Mouse (Mus musculus) midbrain, embryonic 10.5 days (tissue): ENCODE data around the gene 1700123O20Rik. TPM values are rescaled to one million over a fixed set of nuclear protein-coding genes. Genes with fewer than 3 reads are reported as not detected.

Source experiments
- DNase-seq: peaks from one replicate; pipeline ENCODE4 v3.0.0-alpha.2; 2017; ENCODE audit warnings: low spot score
- H3K27ac ChIP-seq: fragments of 300-500 bp; sonication (generic); replicated peaks from 2 replicates; pipeline ENCODE4 v1.5.1; 2016; ENCODE audit warnings: mild to moderate bottlenecking
- H3K27me3 ChIP-seq: fragments of 300-500 bp; sonication (generic); 2 replicates; pipeline ENCODE4 v1.6.1; 2016; ENCODE audit warnings: low read depth, mild to moderate bottlenecking; ENCODE audit not compliant: poor library complexity, severe bottlenecking
- H3K36me3 ChIP-seq: fragments of 300-500 bp; sonication (generic); 2 replicates; pipeline ENCODE4 v1.6.1; 2016; ENCODE audit warnings: mild to moderate bottlenecking, moderate library complexity
- H3K4me1 ChIP-seq: fragments of 300-500 bp; sonication (generic); 2 replicates; pipeline ENCODE4 v1.6.1; 2016
- H3K4me3 ChIP-seq: fragments of 300-500 bp; sonication (generic); 2 replicates; pipeline ENCODE4 v1.5.1; 2016; ENCODE audit warnings: mild to moderate bottlenecking, moderate library complexity
- H3K9me3 ChIP-seq: fragments of 300-500 bp; sonication (generic); replicated peaks from 2 replicates; pipeline ENCODE4 v1.6.1; 2016; ENCODE audit warnings: mild to moderate bottlenecking
- WGBS: fragments of 180-500 bp; shearing (Covaris S2); methylation state at CpG from one replicate; pipeline ENCODE4 v1.1.7; 2016; 5-methylcytosine and 5-hydroxymethylcytosine counted together
- polyA plus RNA-seq: library from polyadenylated mRNA; unstranded; fragments of >200 nt; fragmentation: Nextera tagmentation; extraction: Ambion mirVana; gene quantifications from 2 replicates; pipeline ENCODE4 v1.2.1, GENCODE M21; 2016

The 1700123O20Rik gene
- 106 and 111 TPM in 2 replicates for polyA plus RNA-seq

- H3K36me3 ChIP-seq = peaks cover 59% of the 10 kb centered on the region
- peaks cover 27% of the 10 kb centered on the region for H3K4me1 ChIP-seq
- DNase-seq = peak; percentile 86
- no peaks in the 10 kb centered on the region for H3K9me3 ChIP-seq
- H3K4me3 ChIP-seq = peak within 1 kb of the TSS; percentile 90
- 0% methylated on average over 41 of the region's 41 CpGs for WGBS
- peak within 1 kb of the TSS; percentile 97 for H3K27ac ChIP-seq
- no peaks in the 10 kb centered on the region for H3K27me3 ChIP-seq
Measured at GRCm38 (mm10) chr14:54686063-54686521, at the start of gene 1700123O20Rik. Gene 1700123O20Rik (plus strand): TSS chr14:54686216.

DNA sequence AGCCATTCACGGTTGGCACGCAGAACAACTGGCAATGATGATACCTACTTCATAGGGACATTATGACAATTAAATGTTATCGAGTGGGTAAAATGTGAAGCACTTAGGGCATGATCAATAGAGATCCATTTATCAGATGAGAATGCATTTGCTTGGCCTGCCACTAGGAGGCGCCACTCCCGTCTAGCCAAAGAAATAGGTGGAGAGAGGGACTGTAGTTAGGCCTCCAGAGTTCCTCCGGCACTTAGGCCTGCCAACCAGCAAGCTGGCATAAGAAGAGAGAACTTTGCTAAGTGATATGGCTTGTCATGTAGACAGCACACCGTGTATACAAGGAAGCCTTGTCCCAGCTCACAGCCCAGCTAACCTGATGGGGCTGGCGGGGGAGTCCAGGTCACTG, 49.1 kb upstream of the 1700123O20Rik start:
- peaks cover 75% of the 10 kb centered on the region for H3K36me3 ChIP-seq
- WGBS = 47% methylated on average over 8 of the region's 8 CpGs

DNA sequence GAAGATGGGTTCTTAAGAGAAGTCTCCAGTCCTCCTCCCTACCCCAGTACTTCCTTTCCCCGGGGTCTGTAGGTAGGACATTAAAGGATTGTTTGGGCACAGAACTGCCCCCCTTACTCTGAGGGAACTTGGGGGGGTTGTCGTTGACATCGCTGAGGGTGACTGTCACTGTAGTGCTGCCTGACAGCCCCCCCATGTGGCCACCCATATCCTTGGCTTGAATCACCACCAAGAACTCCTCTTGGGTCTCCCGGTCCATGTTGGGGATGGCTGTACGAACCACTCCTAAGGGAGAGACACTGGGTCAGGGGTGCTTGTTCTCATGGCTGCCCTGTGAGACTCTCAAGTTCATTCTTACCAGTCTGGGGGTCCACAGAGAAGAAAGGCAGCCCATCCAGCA, 47.8 kb upstream of the 1700123O20Rik start:
- no peaks in the 10 kb centered on the region for H3K9me3 ChIP-seq
- H3K4me3 ChIP-seq = no peak overlapping the region
- peaks cover 75% of the 10 kb centered on the region for H3K36me3 ChIP-seq
- no peak overlapping the region for H3K27ac ChIP-seq
- H3K4me1 ChIP-seq = peaks cover 39% of the 10 kb centered on the region
- no peak for DNase-seq
- WGBS = 88% methylated on average over 5 of the region's 5 CpGs
- H3K27me3 ChIP-seq = no peaks in the 10 kb centered on the region

More for the DNA sequence above, 49.1 kb upstream of the 1700123O20Rik start:
- Histone ChIP-seq H3K4me3 (no peak overlapping the region), H3K9me3 (no peaks in the 10 kb centered on the region), H3K27me3 (no peaks in the 10 kb centered on the region), H3K4me1 (peaks cover 37% of the 10 kb centered on the region), H3K27ac (no peak overlapping the region)
- DNase-seq = peak; percentile 67

GRCm38 (mm10) chr14:54640121-54640520, 45.9 kb upstream of the 1700123O20Rik start:
- 36% methylated on average over 4 of the region's 4 CpGs for WGBS
- H3K27me3 ChIP-seq = no peaks in the 10 kb centered on the region
- H3K36me3 ChIP-seq = peaks cover 75% of the 10 kb centered on the region
- H3K4me1 ChIP-seq = peaks cover 39% of the 10 kb centered on the region
- no peak for DNase-seq
- H3K9me3 ChIP-seq = no peaks in the 10 kb centered on the region
- H3K4me3 ChIP-seq = peak overlapping the region; percentile 87
- peak overlapping the region; percentile 96 for H3K27ac ChIP-seq

GRCm38 (mm10) chr14:54640946-54641304, 45.1 kb upstream of the 1700123O20Rik start, which contains the start of gene Gm17606:
Gene Gm17606 (plus strand): TSS chr14:54640952.
- H3K9me3 ChIP-seq = no peaks in the 10 kb centered on the region
- WGBS = under 1% methylated on average over 28 of the region's 28 CpGs
- no peak for DNase-seq
- H3K4me3 ChIP-seq = peak within 1 kb of the TSS; percentile 87
- H3K4me1 ChIP-seq = peaks cover 39% of the 10 kb centered on the region
- H3K27ac ChIP-seq = peak within 1 kb of the TSS; percentile 96
- H3K27me3 ChIP-seq = no peaks in the 10 kb centered on the region
- peaks cover 75% of the 10 kb centered on the region for H3K36me3 ChIP-seq

GRCm38 (mm10) chr14:54641305-54641969, 44.6 kb upstream of the 1700123O20Rik start, which contains the start of gene Cdh24:
Gene Cdh24 (minus strand): TSS chr14:54641364.
- peak within 1 kb of the TSS; percentile 96 for H3K27ac ChIP-seq
- WGBS = under 1% methylated on average over 52 of the region's 52 CpGs
- no peaks in the 10 kb centered on the region for H3K9me3 ChIP-seq
- peaks cover 39% of the 10 kb centered on the region for H3K4me1 ChIP-seq
- H3K36me3 ChIP-seq = peaks cover 75% of the 10 kb centered on the region
- peak within 1 kb of the TSS; percentile 87 for H3K4me3 ChIP-seq
- peak; percentile 92 for DNase-seq
- no peaks in the 10 kb centered on the region for H3K27me3 ChIP-seq

DNA sequence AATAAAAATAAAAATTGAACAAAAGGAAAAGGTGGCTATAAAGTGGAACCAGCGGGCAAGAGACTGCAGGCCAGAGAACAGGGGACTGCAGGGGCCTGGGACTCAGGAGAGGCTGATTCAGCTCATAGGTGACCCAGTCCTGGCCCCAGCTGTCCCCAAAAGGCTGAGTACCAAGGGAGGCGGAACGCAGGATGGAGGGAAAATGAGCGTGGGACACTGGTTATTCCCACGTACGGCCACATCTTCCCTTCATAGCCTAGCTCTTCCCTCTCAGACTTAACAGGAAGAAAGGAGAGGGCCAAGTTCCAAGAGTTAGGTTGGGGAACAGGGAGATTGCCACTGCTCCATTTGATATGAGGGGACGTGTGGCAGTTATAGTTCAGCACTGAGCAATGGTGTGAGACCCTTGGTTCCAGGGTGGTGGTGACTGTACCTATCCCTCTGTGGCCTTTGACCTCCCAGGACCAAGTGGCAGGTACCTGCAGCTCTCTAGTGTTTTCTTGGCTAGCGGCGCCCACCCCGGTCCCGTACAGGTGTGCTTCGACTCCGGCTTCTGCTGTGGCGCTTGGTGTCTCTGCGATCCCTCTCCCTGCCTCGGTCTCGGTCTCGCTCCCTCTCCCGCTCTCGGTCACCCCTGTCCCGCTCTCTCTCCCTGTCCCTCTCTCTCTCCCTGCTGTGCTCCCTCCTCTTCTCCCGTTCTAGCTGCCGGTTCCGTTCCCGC, 43.6 kb upstream of the 1700123O20Rik start:
- no peak overlapping the region for H3K27ac ChIP-seq
- no peaks in the 10 kb centered on the region for H3K9me3 ChIP-seq
- DNase-seq = no peak
- H3K36me3 ChIP-seq = peaks cover 75% of the 10 kb centered on the region
- peaks cover 39% of the 10 kb centered on the region for H3K4me1 ChIP-seq
- WGBS = 86% methylated on average over 25 of the region's 25 CpGs
- no peaks in the 10 kb centered on the region for H3K27me3 ChIP-seq
- peak overlapping the region; percentile 87; the same call in 1 of the 2 replicates for H3K4me3 ChIP-seq

DNA sequence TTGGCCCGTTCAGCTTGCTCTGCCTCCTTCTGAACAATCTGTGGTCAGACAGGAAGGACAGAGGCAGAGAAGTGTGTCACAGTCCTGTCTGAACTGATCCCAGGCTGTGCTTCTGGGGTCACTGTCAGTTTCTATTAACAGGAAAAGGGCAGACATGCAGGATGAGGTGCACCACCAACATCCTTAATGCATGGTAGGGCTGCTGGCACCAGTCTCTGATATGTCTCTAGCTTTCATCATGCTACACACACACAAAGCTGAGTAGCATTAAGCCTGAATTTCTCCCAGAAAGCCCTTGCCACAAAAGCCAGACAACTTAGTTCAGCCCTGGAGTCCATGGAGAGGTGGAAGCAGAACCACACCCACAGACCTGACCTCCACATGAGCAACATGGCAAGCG, 43.0 kb upstream of the 1700123O20Rik start:
- Histone ChIP-seq H3K4me1 (peaks cover 39% of the 10 kb centered on the region), H3K36me3 (peaks cover 75% of the 10 kb centered on the region)

DNA sequence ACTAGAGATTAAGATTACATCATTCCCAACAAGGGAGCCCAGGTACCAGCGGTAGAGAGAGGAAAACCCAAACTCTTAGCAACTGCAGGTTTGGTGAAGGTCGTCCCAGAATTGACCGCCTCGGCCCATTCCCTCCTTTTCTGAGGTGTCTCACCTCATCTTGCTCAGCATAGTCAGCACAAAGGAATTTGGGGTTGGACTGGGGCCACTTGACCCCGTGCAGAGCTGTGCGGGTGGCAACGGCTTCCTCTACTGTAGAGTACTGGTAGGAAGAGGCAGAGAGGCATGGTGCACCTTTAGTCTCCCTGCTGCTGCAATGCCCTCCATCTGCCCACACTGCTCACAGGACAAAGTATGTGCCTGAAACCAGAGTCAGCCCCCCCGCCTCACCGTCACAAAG, 41.7 kb upstream of the 1700123O20Rik start:
- H3K27me3 ChIP-seq = no peaks in the 10 kb centered on the region
- H3K36me3 ChIP-seq = peaks cover 75% of the 10 kb centered on the region
- H3K4me1 ChIP-seq = peaks cover 37% of the 10 kb centered on the region
- H3K4me3 ChIP-seq = no peak overlapping the region
- no peak for DNase-seq
- H3K27ac ChIP-seq = no peak overlapping the region
- 96% methylated on average over 9 of the region's 9 CpGs for WGBS
- H3K9me3 ChIP-seq = no peaks in the 10 kb centered on the region

More for the DNA sequence above, 43.0 kb upstream of the 1700123O20Rik start:
- Histone ChIP-seq H3K4me3 (no peak overlapping the region), H3K9me3 (no peaks in the 10 kb centered on the region), H3K27ac (no peak overlapping the region), H3K27me3 (no peaks in the 10 kb centered on the region)
- DNase-seq = no peak
- WGBS = 85% methylated on average over 2 of the region's 2 CpGs

DNA sequence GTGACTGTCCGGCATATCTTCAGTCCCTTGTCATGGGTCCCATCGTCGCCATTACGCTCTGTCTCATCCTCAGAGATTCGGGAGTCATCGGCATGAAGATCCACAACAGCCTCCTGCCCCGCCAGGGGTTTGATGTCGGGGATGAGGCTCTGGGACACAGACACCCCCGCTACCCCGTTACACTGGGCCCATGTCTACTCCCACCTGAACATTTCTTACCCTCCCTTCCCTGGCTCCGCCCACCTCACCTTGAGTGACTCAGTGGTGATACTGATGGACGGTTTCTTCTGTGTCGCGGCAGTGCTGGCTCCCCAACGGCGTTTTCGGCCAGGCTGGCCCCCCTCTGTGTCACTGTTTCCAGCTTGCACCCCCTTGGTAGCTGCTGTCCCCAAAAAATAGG, 39.6 kb upstream of the 1700123O20Rik start:
- 95% methylated on average over 17 of the region's 17 CpGs for WGBS
- H3K27me3 ChIP-seq = no peaks in the 10 kb centered on the region
- peaks cover 36% of the 10 kb centered on the region for H3K4me1 ChIP-seq
- no peak overlapping the region for H3K27ac ChIP-seq
- DNase-seq = no peak
- no peaks in the 10 kb centered on the region for H3K9me3 ChIP-seq
- no peak overlapping the region for H3K4me3 ChIP-seq
- peaks cover 94% of the 10 kb centered on the region for H3K36me3 ChIP-seq

GRCm38 (mm10) chr14:54646898-54647636, 38.9 kb upstream of the 1700123O20Rik start:
- 95% methylated on average over 8 of the region's 8 CpGs for WGBS
- Histone ChIP-seq H3K9me3 (no peaks in the 10 kb centered on the region), H3K36me3 (peaks cover 99% of the 10 kb centered on the region), H3K27ac (no peak overlapping the region), H3K4me1 (peaks cover 36% of the 10 kb centered on the region), H3K4me3 (no peak overlapping the region), H3K27me3 (no peaks in the 10 kb centered on the region)
- DNase-seq = no peak

DNA sequence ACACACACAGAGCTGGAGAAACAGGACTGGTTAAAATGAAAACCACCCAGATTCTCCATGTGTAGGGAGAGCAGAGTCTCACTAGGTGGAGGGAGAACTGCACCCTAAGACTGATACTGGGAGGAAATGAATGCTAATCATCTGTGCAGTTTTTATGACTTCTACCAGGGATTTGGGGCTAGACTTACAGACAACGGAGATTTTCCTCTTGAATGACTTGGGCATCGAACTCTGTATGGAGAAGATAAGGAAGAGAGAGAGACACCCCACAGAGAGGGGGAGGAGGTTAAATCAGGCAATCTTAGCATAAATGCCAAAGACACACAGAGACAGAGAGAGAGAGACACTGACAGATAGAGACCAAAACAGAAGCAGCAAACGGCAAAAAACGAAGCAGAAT, 38.1 kb upstream of the 1700123O20Rik start:
- peaks cover 94% of the 10 kb centered on the region for H3K36me3 ChIP-seq
- WGBS = 82% methylated on average over 4 of the region's 4 CpGs

More for the DNA sequence above, 38.1 kb upstream of the 1700123O20Rik start:
- DNase-seq = no peak
- Histone ChIP-seq H3K9me3 (no peaks in the 10 kb centered on the region), H3K27me3 (no peaks in the 10 kb centered on the region), H3K4me3 (no peak overlapping the region), H3K4me1 (peaks cover 42% of the 10 kb centered on the region), H3K27ac (no peak overlapping the region)
